In the genomic region with DNA sequence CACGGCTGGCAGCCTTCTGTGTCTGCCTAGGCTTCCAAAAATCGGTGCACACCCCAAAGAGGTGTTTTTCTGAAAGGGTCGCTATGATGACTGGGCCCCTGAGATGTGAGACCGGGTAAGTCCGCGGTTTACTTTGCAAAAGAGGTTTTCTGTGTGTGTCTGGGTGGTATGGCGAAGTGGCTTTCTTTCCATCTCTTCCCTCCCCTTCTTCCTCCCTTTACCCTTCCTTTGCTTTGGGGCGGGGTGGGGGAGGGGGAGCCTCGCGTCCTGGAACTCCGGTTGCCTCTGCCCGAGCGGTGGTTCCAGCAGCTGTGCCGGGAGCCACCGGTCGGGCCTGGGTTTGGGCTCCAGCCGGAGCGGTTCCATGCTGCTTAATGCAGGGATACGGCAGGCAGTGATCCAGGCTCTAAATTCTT, we compare ENCODE assay signal across 8 mouse cellular contexts. TPM values are rescaled to one million over a fixed set of nuclear protein-coding genes. Genes with fewer than 3 reads are reported as not detected.
DNase-seq lines count a peak whose midpoint lies in the region; ATAC-seq and TF ChIP-seq lines count a peak whose summit lies in the region.

No protein-coding gene starts in this region.

- TF ChIP-seq CTCF in brain, embryonic 14.5 days (IDR thresholded peaks at IDR 0.05; ENCODE audit: borderline replicate concordance, extremely low read depth, insufficient read depth, insufficient read length) = no peak
- no peak for TF ChIP-seq CTCF in kidney, postnatal 0 days (IDR thresholded peaks at IDR 0.05; ENCODE audit: low read depth)

- intact Hi-C loops in heart, postnatal 10 days (cut with DNase I) = no loop called here

- H3K9me3 ChIP-seq in heart, embryonic 11.5 days (replicated peaks; ENCODE audit: control insufficient read depth, low read length) = no peaks in the 10 kb centered on the region
- no peaks in the 10 kb centered on the region for H3K9me3 ChIP-seq in forebrain, embryonic 11.5 days (ENCODE audit: control insufficient read depth, low read length)
- no peaks in the 10 kb centered on the region for H3K9me3 ChIP-seq in kidney, postnatal 0 days (replicated peaks; ENCODE audit: low read length)
- no peaks in the 10 kb centered on the region for H3K9me3 ChIP-seq in midbrain, embryonic 12.5 days

- DNase-seq in heart, postnatal 10 days = no peak
- DNase-seq in brain, embryonic 14.5 days (ENCODE audit: low read depth) = peak; percentile 86
- DNase-seq in forebrain, embryonic 11.5 days (ENCODE audit: low spot score) = peak; percentile 85
- peak; percentile 10 for DNase-seq in kidney, postnatal 0 days (ENCODE audit: low spot score)
- DNase-seq in thymus, postnatal 10 days (ENCODE audit: low spot score in 2 of 2) = no peak

- peak overlapping the region; percentile 85 for H3K27ac ChIP-seq in heart, embryonic 11.5 days (ENCODE audit: low read depth, low read length)
- H3K27ac ChIP-seq in forebrain, embryonic 11.5 days (ENCODE audit: low read depth, low read length) = peak overlapping the region; percentile 89
- H3K27ac ChIP-seq in kidney, postnatal 0 days = no peak overlapping the region
- H3K27ac ChIP-seq in midbrain, embryonic 12.5 days (replicated peaks) = peak overlapping the region; percentile 97

- peak overlapping the region; percentile 69 for H3K4me3 ChIP-seq in heart, embryonic 11.5 days (ENCODE audit: low read depth, low read length)
- H3K4me3 ChIP-seq in forebrain, embryonic 11.5 days (ENCODE audit: low read depth, low read length) = peak overlapping the region; percentile 74
- H3K4me3 ChIP-seq in kidney, postnatal 0 days (replicated peaks; ENCODE audit: low read depth, low read length) = peak overlapping the region; percentile 52
- H3K4me3 ChIP-seq in midbrain, embryonic 12.5 days = peak overlapping the region; percentile 73

- no peaks in the 10 kb centered on the region for H3K36me3 ChIP-seq in heart, embryonic 11.5 days (ENCODE audit: control insufficient read depth, insufficient read depth, low read length)
- no peaks in the 10 kb centered on the region for H3K36me3 ChIP-seq in forebrain, embryonic 11.5 days (ENCODE audit: control insufficient read depth, insufficient read depth, low read length)
- H3K36me3 ChIP-seq in kidney, postnatal 0 days (ENCODE audit: insufficient read depth, low read length) = no peaks in the 10 kb centered on the region
- H3K36me3 ChIP-seq in midbrain, embryonic 12.5 days = no peaks in the 10 kb centered on the region

- peak; percentile 50 for ATAC-seq in heart, embryonic 11.5 days (replicated peaks; ENCODE audit: insufficient number of reproducible peaks, low FRiP score, low TSS enrichment)
- peak; percentile 64 for ATAC-seq in forebrain, embryonic 11.5 days (replicated peaks; ENCODE audit: low FRiP score)
- peak; percentile 8; the same call in 1 of the 2 replicates for ATAC-seq in kidney, postnatal 0 days (replicated peaks; ENCODE audit: low FRiP score, low read depth)
- ATAC-seq in midbrain, embryonic 12.5 days (ENCODE audit: low FRiP score, low read depth) = peak; percentile 61
- ATAC-seq in monocyte, adult 5-6 weeks (replicated peaks; ENCODE audit: insufficient number of reproducible peaks, low FRiP score, low TSS enrichment, poor library complexity, severe bottlenecking) = no peak

- peak overlapping the region; percentile 80 for H3K4me2 ChIP-seq in heart, embryonic 11.5 days
- peak overlapping the region; percentile 68 for H3K4me2 ChIP-seq in forebrain, embryonic 11.5 days (ENCODE audit: low read depth, low read length, severe bottlenecking)
- H3K4me2 ChIP-seq in kidney, postnatal 0 days (ENCODE audit: low read length) = peak overlapping the region; percentile 99
- peak overlapping the region; percentile 66 for H3K4me2 ChIP-seq in midbrain, embryonic 12.5 days (replicated peaks)

- H3K9ac ChIP-seq in heart, embryonic 11.5 days (ENCODE audit: low read depth, low read length) = peak overlapping the region; percentile 90
- H3K9ac ChIP-seq in forebrain, embryonic 11.5 days (ENCODE audit: low read length) = peak overlapping the region; percentile 88
- 0 out of 2 replicates have a peak overlapping the region, but pooled peaks have one; percentile 35 for H3K9ac ChIP-seq in kidney, postnatal 0 days (ENCODE audit: low read depth, low read length)
- peak overlapping the region; percentile 91 for H3K9ac ChIP-seq in midbrain, embryonic 12.5 days (replicated peaks)

- H3K4me1 ChIP-seq in heart, embryonic 11.5 days (ENCODE audit: control insufficient read depth, insufficient read depth, low read length) = no peaks in the 10 kb centered on the region
- H3K4me1 ChIP-seq in forebrain, embryonic 11.5 days (replicated peaks; ENCODE audit: control insufficient read depth, insufficient read depth, low read length) = peaks cover 9% of the 10 kb centered on the region; the same call in 1 of the 2 replicates
- peaks cover 4% of the 10 kb centered on the region; the same call in 1 of the 2 replicates for H3K4me1 ChIP-seq in kidney, postnatal 0 days (replicated peaks; ENCODE audit: insufficient read depth, low read length)
- peaks cover 20% of the 10 kb centered on the region for H3K4me1 ChIP-seq in midbrain, embryonic 12.5 days

- peaks cover 23% of the 10 kb centered on the region for H3K27me3 ChIP-seq in heart, embryonic 11.5 days (ENCODE audit: control insufficient read depth, insufficient read depth, low read length)
- H3K27me3 ChIP-seq in forebrain, embryonic 11.5 days (ENCODE audit: control insufficient read depth, insufficient read depth, low read length) = peaks cover 2% of the 10 kb centered on the region; the same call in 1 of the 2 replicates
- peaks cover 35% of the 10 kb centered on the region for H3K27me3 ChIP-seq in kidney, postnatal 0 days (ENCODE audit: insufficient read depth, low read length)
- peaks cover 23% of the 10 kb centered on the region for H3K27me3 ChIP-seq in midbrain, embryonic 12.5 days

- TF ChIP-seq POLR2A in brain, embryonic 14.5 days (IDR thresholded peaks at IDR 0.05; ENCODE audit: borderline replicate concordance, extremely low read depth, insufficient read depth, insufficient read length, poor library complexity, severe bottlenecking) = 0 out of 2 replicates have a peak, but pooled peaks have one; percentile 9

- whole genome bisulfite sequencing in heart, embryonic 11.5 days (ENCODE audit: insufficient replicate concordance) = under 1% methylated on average over 19 of the region's 19 CpGs
- WGBS in forebrain, embryonic 11.5 days = under 1% methylated on average over 19 of the region's 19 CpGs
- 0% methylated on average over 19 of the region's 19 CpGs for WGBS in kidney, postnatal 0 days
- WGBS in midbrain, embryonic 12.5 days = under 1% methylated on average over 19 of the region's 19 CpGs

RNA-seq across cellular contexts. Expression of a gene that starts 1.3 kb away (rescaled TPM):
- polyA plus RNA-seq in heart, embryonic 11.5 days (2014; fragmentation: Nextera tagmentation; extraction: Ambion mirVana) = 17.1 and 17.5 TPM in 2 replicates
- under 1 TPM in 1 of 2 experiments, not detected in 1; 0.07 TPM for total RNA-seq in heart, postnatal 10 days (2021)
- 18.3 and 27.3 TPM in 2 replicates for polyA plus RNA-seq in brain, embryonic 14.5 days (2012; rRNA removed)
- 15.2 and 19.6 TPM in 2 replicates for polyA plus RNA-seq in forebrain, embryonic 11.5 days (2014; fragmentation: Nextera tagmentation; extraction: Ambion mirVana)
- 0.06 and 0.08 TPM in 2 replicates for polyA plus RNA-seq in kidney, postnatal 0 days (2015; fragmentation: Nextera tagmentation; extraction: Ambion mirVana)
- polyA plus RNA-seq in midbrain, embryonic 12.5 days (2016; fragmentation: Nextera tagmentation; extraction: Ambion mirVana) = 24.3 and 29.7 TPM in 2 replicates
- not detected in 3 replicates for total RNA-seq in monocyte, adult 5-6 weeks (2017)

Comparison
In these comparisons a context has a peak if more than half of its experiments do, and no peak if none do; other contexts are left out.
1. H3K9ac ChIP-seq: peak in every context shown above with its lines; median percentile 91 in midbrain, embryonic 12.5 days; 90 in heart, embryonic 11.5 days; 88 in forebrain, embryonic 11.5 days; 35 in kidney, postnatal 0 days.
2. DNase-seq: peak in brain, embryonic 14.5 days (single experiment), forebrain, embryonic 11.5 days (single experiment) and kidney, postnatal 0 days (single experiment); none in heart, postnatal 10 days (0 of 2) and thymus, postnatal 10 days (0 of 2).
3. RNA of a gene that starts 1.3 kb away (polyA plus RNA-seq): 18.3 to 27.3 TPM in brain, embryonic 14.5 days, 24.3 to 29.7 TPM in midbrain, embryonic 12.5 days, 15.2 to 19.6 TPM in forebrain, embryonic 11.5 days and 17.1 to 17.5 TPM in heart, embryonic 11.5 days; 0.06 to 0.08 TPM in kidney, postnatal 0 days; every median in the first group is over 10 times any median in the second.
4. Peak in every context shown above with its lines, with median percentiles within 50 percentile points of each other: H3K4me2 ChIP-seq and H3K4me3 ChIP-seq.